Mouse (Mus musculus) adrenal gland, postnatal 4 days (tissue): ENCODE data around the gene Upk3a. TPM values are rescaled to one million over a fixed set of nuclear protein-coding genes. Genes with fewer than 3 reads are reported as not detected.

ENCODE experiments used
- DNase-seq, 2 experiments: peaks; one replicate each; pipeline ENCODE4 v3.0.0; 2021 to 2022; ENCODE audit warnings: low spot score in 2 of 2, mixed read lengths in 2 of 2
- total RNA-seq, 2 experiments: library from RNA; stranded (reverse); gene quantifications; 2 replicates each; pipeline ENCODE4 v1.2.3; 2021

Upk3a gene
- total RNA-seq, 2 experiments from 2014 or later: not detected

DNA sequence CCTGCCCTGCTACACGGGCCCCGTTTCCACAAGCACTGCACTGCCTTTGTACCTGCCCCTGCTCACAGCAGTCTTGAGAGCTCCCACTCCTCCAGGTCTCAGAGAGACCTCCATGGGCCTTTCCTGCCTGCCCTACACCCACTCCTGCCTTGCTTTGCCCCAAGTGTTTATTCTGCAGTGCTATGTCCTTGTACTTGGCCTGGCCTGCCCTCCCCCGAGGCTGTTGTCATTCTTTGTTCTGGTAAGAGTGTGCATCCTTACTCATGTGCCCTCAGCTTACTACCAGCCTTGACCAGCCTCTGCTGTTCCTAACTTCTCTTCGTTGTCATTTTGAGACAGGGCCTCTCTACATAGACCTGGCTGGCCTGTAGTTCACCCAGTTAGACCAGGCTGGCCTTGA, 30.9 kb downstream of the Upk3a start:
- no peak for DNase-seq

GRCm38 (mm10) chr15:85049758-85050157, 32.8 kb downstream of the Upk3a start:
- DNase-seq: no peak

DNA sequence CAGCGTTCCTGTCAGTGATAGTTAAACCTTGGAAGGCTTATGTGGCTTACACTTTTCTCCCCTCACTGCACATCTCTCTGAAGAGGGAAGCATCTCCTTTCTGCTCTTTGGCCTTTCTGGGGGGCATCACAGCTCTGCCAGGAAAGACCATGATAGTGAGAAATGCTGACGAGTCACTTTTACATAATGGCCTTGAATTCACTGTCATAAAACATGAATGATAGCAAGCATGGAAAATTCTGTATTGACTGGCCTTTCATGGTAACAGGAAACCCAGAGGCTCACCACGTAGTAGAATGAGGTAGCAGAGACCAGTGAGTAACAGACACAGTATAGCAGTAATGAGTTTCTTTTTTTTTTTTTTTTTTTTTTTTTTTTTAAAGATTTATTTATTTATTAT, 37.2 kb downstream of the Upk3a start:
- DNase-seq: no peak

DNA sequence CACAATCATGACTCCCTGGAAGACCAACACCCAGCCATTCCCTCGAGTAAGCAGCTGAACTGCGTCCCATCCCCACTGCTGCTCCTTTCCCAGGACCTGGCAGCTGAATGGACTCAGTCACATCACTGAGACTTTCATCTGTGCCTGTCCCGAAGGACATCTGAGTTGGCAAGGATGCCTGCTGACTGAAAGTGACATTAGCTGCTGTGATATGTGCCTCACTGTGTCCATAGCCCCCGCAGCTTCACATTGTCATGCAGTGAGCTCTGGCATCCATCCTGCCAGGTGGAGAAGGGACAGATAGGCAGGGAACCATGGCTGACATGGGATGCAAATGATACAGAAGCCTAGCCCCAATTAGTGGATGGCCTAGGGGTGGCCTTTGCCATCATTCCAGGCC, 38.2 kb downstream of the Upk3a start:
- no peak for DNase-seq

DNA sequence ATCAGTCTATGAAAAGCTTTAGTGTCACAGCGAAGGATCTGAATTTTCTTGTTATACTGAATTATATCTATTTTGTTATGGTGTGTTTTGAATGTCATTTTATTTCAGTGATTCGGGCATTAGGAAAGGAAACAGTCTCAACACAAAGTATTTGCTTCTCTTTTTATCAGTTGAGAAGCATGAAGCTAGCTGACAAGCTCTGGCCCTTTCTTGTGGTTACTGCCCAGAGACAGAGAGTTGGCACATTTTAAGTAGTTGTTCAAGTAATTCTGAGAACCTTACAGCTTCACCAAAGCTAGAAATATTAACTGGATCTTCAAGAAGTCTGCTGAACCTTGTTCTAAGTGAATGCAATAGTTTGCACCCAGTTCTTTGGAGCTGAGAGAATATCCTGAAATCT, 46.5 kb downstream of the Upk3a start:
- DNase-seq: no peak

GRCm38 (mm10) chr15:85070561-85070960, 53.6 kb downstream of the Upk3a start:
- no peak for DNase-seq

Other genes starting within 250 kb of the Upk3a start
- gene Phf21b, start 161.1 kb upstream of the Upk3a start, total RNA-seq: 1 to 10 TPM; 4.7 to 6.8 TPM
- under 1 TPM; 0.65 to 0.70 TPM for gene Gm29666, start 97.1 kb upstream of the Upk3a start, total RNA-seq
- 10 to 100 TPM; 32.6 to 38.2 TPM for gene Nup50, start 93.7 kb upstream of the Upk3a start, total RNA-seq
- gene 5031439G07Rik, start 28.6 kb upstream of the Upk3a start, total RNA-seq: 10 to 100 TPM; 40.4 to 44.4 TPM
- gene Fam118a, start 11.8 kb downstream of the Upk3a start, total RNA-seq: 10 to 100 TPM; 16.6 to 19.2 TPM
- gene Smc1b, start 114.8 kb downstream of the Upk3a start, total RNA-seq: under 1 TPM; 0.39 to 0.79 TPM
- gene Ribc2, start 114.9 kb downstream of the Upk3a start, total RNA-seq: not detected
- 10 to 100 TPM; 64.1 to 77.4 TPM for gene Fbln1, start 188.8 kb downstream of the Upk3a start, total RNA-seq